Mouse (Mus musculus): ENCODE results near the gene Uxs1.

DNA sequence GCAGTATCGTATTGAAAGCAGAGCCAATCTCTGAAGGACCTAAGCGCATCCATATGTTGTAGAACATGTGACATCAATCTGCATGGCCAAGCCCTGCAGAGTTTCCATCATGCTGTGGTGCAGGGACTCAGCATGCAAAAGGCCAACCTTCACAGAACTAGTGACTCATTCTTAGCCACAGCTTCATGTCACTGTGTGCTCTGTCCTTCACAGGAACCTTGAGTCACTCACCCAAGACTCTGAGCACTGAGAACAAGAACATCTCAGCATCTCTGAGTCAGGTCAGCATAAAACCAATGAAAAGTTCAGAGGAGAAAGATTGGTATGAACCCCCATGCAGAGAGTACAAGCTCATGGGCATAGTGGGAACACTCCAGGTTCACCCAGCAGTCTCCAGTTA lies 61.3 kb downstream of the Uxs1 start:
- TF ChIP-seq CTCF (IDR thresholded peaks at IDR 0.05; ENCODE audit: borderline replicate concordance, insufficient read depth, low read length) (no peak), POLR2A (IDR thresholded peaks at IDR 0.05; ENCODE audit: low read depth, low read length) (no peak)
